Mouse (Mus musculus) liver, embryonic 14 days (tissue): ENCODE measurements around the gene Tepp. TPM values are rescaled to one million over a fixed set of nuclear protein-coding genes. Genes with fewer than 3 reads are reported as not detected.

Experiments
- polyA plus RNA-seq: library from polyadenylated mRNA; depleted of rRNA; stranded (reverse); fragments of >200 nt; gene quantifications from 2 replicates; pipeline ENCODE4 v1.2.3, GENCODE M21; 2012; rRNA removed

Tepp gene
- 0.06 TPM in 1 of 2 replicates, not detected in the other for polyA plus RNA-seq

GRCm38 (mm10) chr8:95310342-95310970 lies at the start of gene Tepp:
Gene Tepp (plus strand): TSS chr8:95310566.

GRCm38 (mm10) chr8:95306431-95306830 lies 3.9 kb upstream of the Tepp start, which contains the start of gene Cngb1:
Gene Cngb1 (minus strand): TSS chr8:95306585.

GRCm38 (mm10) chr8:95331720-95332436 lies 21.5 kb downstream of the Tepp start, which contains the start of the genes Zfp319 and Usb1:
Gene Zfp319 (minus strand): TSS chr8:95331950.
Gene Usb1 (plus strand): TSS chr8:95332284.

GRCm38 (mm10) chr8:95352151-95352870 lies 41.9 kb downstream of the Tepp start, which contains the start of gene Mmp15:
Gene Mmp15 (plus strand): TSS chr8:95352268.

Other genes with a start within 250 kb of the Tepp start
- gene Katnb1, start 229.4 kb upstream of the Tepp start, polyA plus RNA-seq, result 7.8 and 8.5 TPM in 2 replicates
- gene Kifc3, start 107.8 kb upstream of the Tepp start, polyA plus RNA-seq, result 4.0 and 4.1 TPM in 2 replicates
- 0.03 and 0.05 TPM in 2 replicates for gene Cngb1, start 4.0 kb upstream of the Tepp start, polyA plus RNA-seq
- gene Zfp319, start 21.4 kb downstream of the Tepp start, polyA plus RNA-seq, result 0.76 and 0.88 TPM in 2 replicates
- 6.9 and 8.5 TPM in 2 replicates for gene Usb1, start 21.7 kb downstream of the Tepp start, polyA plus RNA-seq
- gene Mmp15, start 41.7 kb downstream of the Tepp start, polyA plus RNA-seq, result 0.76 and 0.92 TPM in 2 replicates
- 30.2 and 30.4 TPM in 2 replicates for gene Cfap20, start 124.3 kb downstream of the Tepp start, polyA plus RNA-seq
- 13.0 and 15.3 TPM in 2 replicates for gene Csnk2a2, start 179.5 kb downstream of the Tepp start, polyA plus RNA-seq
- gene Ccdc113, start 223.5 kb downstream of the Tepp start, polyA plus RNA-seq, result not detected in 2 replicates